Mouse (Mus musculus): ENCODE data around the gene Kif24. TPM values are rescaled to one million over a fixed set of nuclear protein-coding genes. Genes with fewer than 3 reads are reported as not detected.

Gene Kif24
- total RNA-seq (2021), result under 1 TPM; 0.90 to 0.93 TPM
- long read RNA-seq, experiment 1, result 0 reads
- long read RNA-seq, experiment 2, partial matches to known transcripts, result 1 of 1 reads
- long read RNA-seq, experiment 2, other reads (novel, unspliced or antisense), result 0 of 1 reads

- peak; percentile 89 for DNase-seq (ENCODE audit: low spot score in 2 of 2)
These were observed at the start of gene Kif24, which contains the start of gene Nudt2 for GRCm38 (mm10) chr4:41464345-41465286. Gene Kif24 (minus strand): TSS chr4:41464887. Gene Nudt2 (plus strand): TSS chr4:41465151.

- no peak for DNase-seq (ENCODE audit: low spot score in 2 of 2)
These were observed 49.0 kb upstream of the Kif24 start for GRCm38 (mm10) chr4:41513714-41514113.

GRCm38 (mm10) chr4:41513309-41513708 lies 48.6 kb upstream of the Kif24 start:
- no peak for DNase-seq (ENCODE audit: low spot score in 2 of 2)

GRCm38 (mm10) chr4:41507998-41508397 lies 43.3 kb upstream of the Kif24 start:
- DNase-seq (ENCODE audit: low spot score in 2 of 2), result no peak

- no peak for DNase-seq (ENCODE audit: low spot score in 2 of 2)
These were observed 42.7 kb upstream of the Kif24 start for GRCm38 (mm10) chr4:41507326-41507924.

- peak; percentile 84 to 87 for DNase-seq (ENCODE audit: low spot score in 2 of 2)
These were observed 42.2 kb upstream of the Kif24 start for GRCm38 (mm10) chr4:41506906-41507305.

- DNase-seq (ENCODE audit: low spot score in 2 of 2), result peak; percentile 54 to 65
These were observed 41.5 kb upstream of the Kif24 start for GRCm38 (mm10) chr4:41506156-41506555.

- no peak for DNase-seq (ENCODE audit: low spot score in 2 of 2)
These were observed 40.5 kb upstream of the Kif24 start for GRCm38 (mm10) chr4:41505131-41505551.

- no peak for DNase-seq (ENCODE audit: low spot score in 2 of 2)
These were observed 39.6 kb upstream of the Kif24 start for GRCm38 (mm10) chr4:41504325-41504724.

- DNase-seq (ENCODE audit: low spot score in 2 of 2), result peak; percentile 95 to 97
These were observed 38.3 kb upstream of the Kif24 start, which contains the start of gene AI464131 for GRCm38 (mm10) chr4:41502986-41503412. Gene AI464131 (minus strand): TSS chr4:41503076.

GRCm38 (mm10) chr4:41502171-41502940 lies 37.7 kb upstream of the Kif24 start:
- no peak for DNase-seq (ENCODE audit: low spot score in 2 of 2)

GRCm38 (mm10) chr4:41500787-41501186 lies 36.1 kb upstream of the Kif24 start:
- no peak for DNase-seq (ENCODE audit: low spot score in 2 of 2)

GRCm38 (mm10) chr4:41499619-41500018 lies 34.9 kb upstream of the Kif24 start:
- no peak for DNase-seq (ENCODE audit: low spot score in 2 of 2)

GRCm38 (mm10) chr4:41498921-41499391 lies 34.3 kb upstream of the Kif24 start:
- no peak for DNase-seq (ENCODE audit: low spot score in 2 of 2)

GRCm38 (mm10) chr4:41497995-41498845 lies 33.5 kb upstream of the Kif24 start:
- DNase-seq (ENCODE audit: low spot score in 2 of 2), result no peak

GRCm38 (mm10) chr4:41497579-41497978 lies 32.9 kb upstream of the Kif24 start:
- DNase-seq (ENCODE audit: low spot score in 2 of 2), result no peak

- DNase-seq (ENCODE audit: low spot score in 2 of 2), result no peak
These were observed 32.4 kb upstream of the Kif24 start for GRCm38 (mm10) chr4:41497046-41497445.

- DNase-seq (ENCODE audit: low spot score in 2 of 2), result no peak
These were observed 31.2 kb upstream of the Kif24 start for GRCm38 (mm10) chr4:41495850-41496249.

- no peak for DNase-seq (ENCODE audit: low spot score in 2 of 2)
These were observed 30.4 kb upstream of the Kif24 start for GRCm38 (mm10) chr4:41495076-41495475.

- no peak for DNase-seq (ENCODE audit: low spot score in 2 of 2)
These were observed 29.7 kb upstream of the Kif24 start for GRCm38 (mm10) chr4:41494378-41494777.
